Mouse (Mus musculus): ENCODE results near the gene Trim38.

Gene Trim38

GRCm38 (mm10) chr13:23836630-23837029, 66.9 kb downstream of the Trim38 start:
- DNase-seq: no peak

GRCm38 (mm10) chr13:23839308-23839707, 69.6 kb downstream of the Trim38 start, which contains the start of gene Slc17a3:
TSS of gene Slc17a3 (plus strand) at chr13:23839434.
- peak; percentile 80 for DNase-seq
